Mouse (Mus musculus) cerebellum, adult 18-20 months (tissue): ENCODE measurements around the gene Nfatc3.
A peak's percentile ranks its signal among the peaks of the same experiment; 100 is the strongest.

Experiments
- DNase-seq, 2 experiments: peaks; one replicate each; pipeline ENCODE4 v3.0.0; 2021

Gene Nfatc3

DNA sequence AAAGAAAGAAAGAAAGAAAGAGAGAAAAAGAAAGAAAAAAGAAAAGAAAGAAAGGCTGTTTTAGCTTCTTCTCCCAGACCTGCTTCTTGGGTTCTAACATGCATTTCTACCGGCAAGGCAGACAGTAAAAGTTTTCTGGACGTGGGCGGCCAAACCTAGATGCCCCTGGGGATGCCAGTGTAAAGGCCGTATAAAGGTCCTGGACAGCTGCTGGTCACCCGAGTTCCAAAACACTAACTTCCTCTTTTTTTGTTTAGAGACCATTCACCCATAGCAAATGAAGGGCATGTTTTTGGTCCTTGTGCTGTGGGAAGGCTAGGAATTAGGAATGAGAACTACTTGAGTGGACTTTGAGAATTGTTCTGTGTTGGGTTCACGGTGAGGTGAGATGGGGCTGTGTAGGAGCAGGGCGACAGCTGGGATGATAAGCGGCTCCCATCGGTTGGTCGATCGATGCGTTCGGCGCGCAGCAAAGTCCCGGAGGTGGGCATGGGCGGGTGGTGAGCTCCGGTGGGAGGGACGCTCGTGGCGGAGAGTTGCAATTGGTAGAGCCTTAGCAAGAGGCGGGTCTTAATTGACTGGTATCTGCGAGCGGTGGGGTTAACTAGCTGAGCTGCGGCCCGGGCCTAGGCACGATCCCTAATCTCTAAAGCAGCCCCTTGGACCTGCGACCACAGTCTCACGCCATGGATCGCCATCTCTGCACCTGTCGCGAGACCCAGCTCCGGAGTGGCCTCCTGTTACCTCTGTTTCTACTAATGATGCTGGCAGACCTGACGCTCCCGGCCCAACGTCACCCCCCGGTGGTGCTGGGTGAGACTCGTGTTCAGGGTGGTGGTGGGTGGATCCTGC lies 91.4 kb downstream of the Nfatc3 start, which contains the start of gene Pla2g15:
Gene Pla2g15 (plus strand): TSS at position 599 of the 852 bp plus-strand sequence.
- peak; percentile 89 to 95 for DNase-seq

- DNase-seq: no peak
Measured at GRCm38 (mm10) chr8:106150653-106151000, 92.0 kb downstream of the Nfatc3 start.

- no peak for DNase-seq
Measured at GRCm38 (mm10) chr8:106151041-106151440, 92.4 kb downstream of the Nfatc3 start.

GRCm38 (mm10) chr8:106152876-106153275 lies 94.2 kb downstream of the Nfatc3 start:
- DNase-seq: no peak

GRCm38 (mm10) chr8:106157419-106157818 lies 98.8 kb downstream of the Nfatc3 start:
- no peak for DNase-seq

GRCm38 (mm10) chr8:106158381-106158780 lies 99.7 kb downstream of the Nfatc3 start:
- no peak for DNase-seq

- no peak for DNase-seq
Measured at GRCm38 (mm10) chr8:106159876-106160275, 101.2 kb downstream of the Nfatc3 start.

- no peak for DNase-seq
Measured at GRCm38 (mm10) chr8:106163251-106163650, 104.6 kb downstream of the Nfatc3 start.

DNA sequence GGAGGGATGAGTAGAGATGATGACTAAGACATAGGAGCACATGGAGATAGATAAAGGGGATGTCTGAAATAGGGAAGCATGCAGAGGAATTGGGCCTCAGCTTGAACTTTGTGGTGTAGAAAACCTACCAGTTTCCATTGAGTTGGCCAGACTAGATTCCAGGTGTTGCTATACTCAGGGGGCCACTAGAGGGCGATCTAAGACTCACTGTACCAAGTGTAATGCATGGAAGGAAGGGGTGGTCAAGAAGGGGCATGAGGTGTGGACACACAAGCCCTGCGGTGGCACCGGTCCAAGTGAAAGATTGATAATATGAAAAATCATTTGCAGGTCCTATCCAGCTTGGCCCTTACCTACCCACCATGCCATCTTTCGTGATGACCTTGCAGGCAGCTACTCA lies 106.8 kb downstream of the Nfatc3 start:
- DNase-seq: peak; percentile 76 to 80

DNA sequence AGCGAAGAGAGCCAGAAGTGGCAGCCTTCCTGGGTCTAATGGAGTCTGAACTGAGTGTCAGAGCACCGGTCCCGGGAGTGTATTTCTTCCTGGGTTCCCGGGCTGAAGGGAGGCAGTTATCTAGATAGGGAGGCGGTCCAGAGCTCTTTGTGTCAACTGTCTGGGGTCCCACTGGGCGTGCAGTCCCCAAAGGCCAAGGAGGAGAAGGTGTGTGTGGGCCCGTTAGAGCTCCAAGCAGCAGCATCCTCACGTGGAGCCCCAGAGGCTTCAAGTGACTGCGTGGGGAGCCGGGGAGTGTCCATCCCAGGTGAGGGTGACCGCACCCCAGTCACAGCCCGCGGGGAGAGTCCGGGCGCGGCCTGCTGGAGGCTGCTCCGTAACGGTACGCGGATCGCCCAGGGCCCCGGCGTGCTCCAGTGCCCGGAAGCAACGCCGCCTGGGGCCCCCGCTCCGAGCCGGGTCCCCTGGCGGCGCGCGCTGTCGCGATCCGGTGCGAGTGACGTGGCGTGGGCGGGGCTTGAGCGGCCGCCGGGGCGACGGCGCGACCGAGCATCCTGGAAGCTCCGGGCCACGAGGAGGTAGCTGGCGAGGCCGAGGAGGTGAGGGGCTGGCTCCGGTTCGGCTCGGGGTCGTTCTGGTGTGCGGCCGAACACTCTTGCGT lies 109.8 kb downstream of the Nfatc3 start, which contains the start of gene Slc7a6:
Gene Slc7a6 (plus strand): TSS at position 502 of the 661 bp plus-strand sequence.
- DNase-seq: peak; percentile 88 to 94

DNA sequence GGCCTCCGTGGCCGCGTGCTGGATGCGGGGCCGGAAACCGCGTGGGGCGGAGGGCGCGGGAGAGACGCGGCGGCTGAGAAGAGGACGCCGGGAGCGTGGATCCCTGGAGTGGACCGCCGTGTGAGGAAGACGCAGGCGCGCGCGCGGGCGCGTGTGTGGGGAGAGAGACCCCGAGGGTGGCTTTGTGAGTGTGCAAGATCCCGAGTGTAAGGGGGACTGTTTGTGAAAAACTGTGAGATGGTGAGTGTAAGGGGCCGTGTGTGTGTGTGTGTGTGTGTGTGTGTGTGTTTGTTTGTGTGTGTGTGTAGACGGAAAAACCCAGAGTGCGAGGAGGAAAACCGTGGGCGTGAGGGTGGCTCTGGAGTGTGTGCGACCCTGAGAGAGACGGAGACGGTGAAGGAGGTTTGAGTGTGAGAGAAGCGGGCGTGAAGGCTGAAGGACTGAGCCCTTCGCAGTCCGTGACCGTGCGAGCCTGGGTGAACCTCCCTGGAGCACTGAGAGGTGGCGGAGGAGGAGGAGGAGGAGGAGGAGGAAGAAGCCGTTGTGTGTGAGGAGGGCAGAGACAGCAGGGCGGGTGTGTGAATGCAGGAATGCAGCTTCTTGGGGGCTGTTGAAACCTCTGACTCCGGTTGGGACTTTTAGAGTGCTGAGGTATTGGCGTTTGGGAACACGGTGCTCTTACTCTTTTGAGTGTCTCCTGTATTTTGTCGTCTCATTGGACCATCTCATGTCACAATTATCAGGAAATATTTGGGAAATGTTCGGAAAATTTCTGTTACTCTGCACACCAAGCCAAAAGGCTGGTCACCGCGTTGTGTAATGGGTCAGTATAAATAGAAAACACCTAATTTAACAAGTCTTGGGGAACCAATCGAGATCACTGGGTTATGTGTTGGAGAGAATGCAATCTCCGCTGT lies 110.6 kb downstream of the Nfatc3 start:
- DNase-seq: peak in 1 of 2 experiments; percentile 47

- no peak for DNase-seq
Measured at GRCm38 (mm10) chr8:106169934-106170480, 111.4 kb downstream of the Nfatc3 start.

DNA sequence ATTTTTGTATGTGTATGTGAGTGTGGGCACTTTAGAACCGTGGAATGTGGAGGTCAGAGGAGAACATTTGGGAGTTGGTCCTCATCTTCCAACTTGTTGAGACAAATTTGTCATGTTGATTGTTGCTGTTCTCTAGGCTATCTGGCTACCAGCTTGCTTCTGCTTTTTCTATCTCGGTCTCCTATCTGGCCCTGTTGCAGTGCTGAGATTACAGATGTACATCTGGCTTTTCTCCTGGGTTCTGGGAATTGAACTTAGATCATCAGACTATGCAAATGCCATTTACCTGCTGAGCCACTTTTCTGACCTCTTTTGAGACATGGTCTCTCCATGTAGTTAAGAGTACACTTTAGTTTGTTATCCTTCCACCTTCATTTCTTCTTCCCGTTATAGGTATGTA lies 114.9 kb downstream of the Nfatc3 start:
- DNase-seq: no peak

DNA sequence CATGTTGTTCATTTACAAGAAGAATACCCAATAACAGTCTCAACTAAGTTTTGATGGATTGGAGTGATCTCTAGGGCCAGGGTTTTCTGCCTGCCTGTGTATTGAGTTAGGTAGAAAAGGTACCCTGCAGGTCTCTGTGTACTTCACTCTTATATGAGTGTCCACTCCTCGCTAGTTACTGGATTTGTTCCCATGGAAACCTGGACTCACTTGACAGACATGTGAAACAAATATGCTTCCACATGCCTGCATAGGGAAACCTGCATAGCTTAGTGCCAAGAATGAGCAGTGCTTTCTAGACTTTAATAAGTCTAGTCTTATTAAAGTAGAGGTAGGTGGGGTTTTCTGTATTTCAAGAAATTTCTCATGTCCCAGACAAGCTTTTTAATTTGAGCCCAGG lies 118.3 kb downstream of the Nfatc3 start:
- no peak for DNase-seq

GRCm38 (mm10) chr8:106177594-106177993 lies 119.0 kb downstream of the Nfatc3 start:
- no peak for DNase-seq

GRCm38 (mm10) chr8:106178428-106178827 lies 119.8 kb downstream of the Nfatc3 start:
- no peak for DNase-seq
